Mouse (Mus musculus) kidney, postnatal 25 days (tissue): ENCODE measurements around the gene Pitpnb.

Source experiments
- DNase-seq, 2 experiments: peaks; one replicate each; pipeline ENCODE4 v3.0.0; 2021; ENCODE audit warnings: mixed read lengths in 2 of 2

Pitpnb gene

GRCm38 (mm10) chr5:111401879-111402650, 71.5 kb downstream of the Pitpnb start:
- no peak for DNase-seq

GRCm38 (mm10) chr5:111402651-111402996, 72.1 kb downstream of the Pitpnb start:
- DNase-seq: no peak

GRCm38 (mm10) chr5:111404721-111405120, 74.2 kb downstream of the Pitpnb start:
- no peak for DNase-seq

GRCm38 (mm10) chr5:111408470-111409105, 78.0 kb downstream of the Pitpnb start:
- DNase-seq: no peak

GRCm38 (mm10) chr5:111409412-111410044, 79.0 kb downstream of the Pitpnb start:
- DNase-seq: peak in 1 of 2 experiments; percentile 50

- DNase-seq: no peak
Observed at GRCm38 (mm10) chr5:111410665-111411064, 80.1 kb downstream of the Pitpnb start.

GRCm38 (mm10) chr5:111414192-111414591, 83.6 kb downstream of the Pitpnb start:
- DNase-seq: peak; percentile 74 to 84

- DNase-seq: no peak
Observed at GRCm38 (mm10) chr5:111414770-111415249, 84.2 kb downstream of the Pitpnb start.

GRCm38 (mm10) chr5:111415575-111415974, 85.0 kb downstream of the Pitpnb start:
- no peak for DNase-seq

- DNase-seq: no peak
Observed at GRCm38 (mm10) chr5:111416048-111416447, 85.5 kb downstream of the Pitpnb start.

GRCm38 (mm10) chr5:111416591-111417374, 86.2 kb downstream of the Pitpnb start, which contains the start of gene Mn1:
TSS of gene Mn1 (plus strand) at chr5:111417362.
- DNase-seq: peak; percentile 87 to 92

- DNase-seq: peak in 1 of 2 experiments; percentile 19
Observed at GRCm38 (mm10) chr5:111417378-111418131, 87.0 kb downstream of the Pitpnb start.

- peak in 1 of 2 experiments; percentile 29 for DNase-seq
Observed at GRCm38 (mm10) chr5:111418202-111419120, 87.9 kb downstream of the Pitpnb start.

GRCm38 (mm10) chr5:111419121-111419881, 88.7 kb downstream of the Pitpnb start:
- DNase-seq: no peak

GRCm38 (mm10) chr5:111420011-111420691, 89.6 kb downstream of the Pitpnb start:
- DNase-seq: no peak

GRCm38 (mm10) chr5:111420896-111421295, 90.3 kb downstream of the Pitpnb start:
- peak in 1 of 2 experiments; percentile 30 for DNase-seq

GRCm38 (mm10) chr5:111421424-111421823, 90.9 kb downstream of the Pitpnb start:
- no peak for DNase-seq

GRCm38 (mm10) chr5:111422058-111422800, 91.7 kb downstream of the Pitpnb start:
- DNase-seq: peak in 1 of 2 experiments; percentile 21

- DNase-seq: no peak
Observed at GRCm38 (mm10) chr5:111423011-111423410, 92.4 kb downstream of the Pitpnb start.
